Comparison of ENCODE assay signal across 16 mouse cellular contexts in genomic region chr13:57459978-57460377, GRCm38 (mm10).
"Had no signal": no experiment of that assay in that cellular context is flagged by ENCODE, and none has a peak within 500 bp of the region (broad histone marks: within the 10 kb centered on the region; RNA-seq: fewer than 3 reads in every experiment).

No protein-coding gene starts in this region.

- H3K36me3 ChIP-seq: limb, embryonic 12.5 days; liver, embryonic 13.5 days; lung, embryonic 15.5 days; midbrain, embryonic 12.5 days had no signal

- H3K27ac ChIP-seq: layer of hippocampus, adult 2 months; limb, embryonic 12.5 days; liver, embryonic 13.5 days; lung, embryonic 15.5 days; macrophage; midbrain, embryonic 12.5 days had no signal

- H3K9me3 ChIP-seq: lung, embryonic 15.5 days had no signal

- H3K4me3 ChIP-seq: layer of hippocampus, adult 2 months; limb, embryonic 12.5 days; liver, embryonic 13.5 days; lung, embryonic 15.5 days; midbrain, embryonic 12.5 days had no signal

- H3K4me2 ChIP-seq: limb, embryonic 12.5 days; liver, embryonic 13.5 days; lung, embryonic 15.5 days; midbrain, embryonic 12.5 days had no signal

- H3K4me1 ChIP-seq: limb, embryonic 12.5 days; liver, embryonic 13.5 days; lung, embryonic 15.5 days; megakaryocyte, embryonic 14.5 days; midbrain, embryonic 12.5 days had no signal

- H3K27me3 ChIP-seq: limb, embryonic 12.5 days; liver, embryonic 13.5 days; lung, embryonic 15.5 days; megakaryocyte, embryonic 14.5 days; midbrain, embryonic 12.5 days had no signal

- H3K9ac ChIP-seq: limb, embryonic 12.5 days; liver, embryonic 13.5 days; liver, postnatal 0 days; lung, embryonic 15.5 days; midbrain, embryonic 12.5 days had no signal

- DNase-seq: kidney, adult 9 months; kidney, postnatal 10 days; kidney, postnatal 4 days; liver; liver, embryonic 13.5 days; liver, postnatal 0 days; lung, postnatal 14 days; right cerebral cortex, postnatal 14 days; thymus, postnatal 36 days had no signal

- ATAC-seq: intestine, embryonic 16.5 days; liver, postnatal 0 days had no signal
